Comparison of ENCODE assay signal across 17 mouse cellular contexts in the genomic region with DNA sequence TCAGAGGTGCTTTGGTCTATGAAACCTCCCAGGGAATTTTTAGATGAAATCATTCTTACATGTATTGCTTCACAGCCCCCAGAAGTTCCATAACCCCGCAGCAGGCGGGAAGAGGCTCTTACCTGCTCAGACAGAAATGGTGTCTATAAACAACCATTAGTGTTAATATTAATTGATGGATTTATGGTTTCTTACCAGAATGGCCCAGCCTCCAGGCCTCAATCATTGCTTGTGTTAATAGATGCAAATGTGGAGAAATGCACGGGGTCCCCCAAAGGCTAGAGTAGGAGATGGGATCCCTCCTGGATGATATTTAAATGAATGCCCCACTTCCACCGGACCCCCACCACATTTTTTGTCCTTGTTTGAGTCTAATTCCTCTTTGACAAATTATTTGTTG. TPM values are rescaled to one million over a fixed set of nuclear protein-coding genes. Genes with fewer than 3 reads are reported as not detected.
"Had no signal": no experiment of that assay in that cellular context is flagged by ENCODE, and none has a peak within 500 bp of the region (broad histone marks: within the 10 kb centered on the region; RNA-seq: fewer than 3 reads in every experiment).

No protein-coding gene starts in this region.

- H3K36me3 ChIP-seq: neural tube, embryonic 15.5 days; stomach, embryonic 15.5 days had no signal

- H3K9ac ChIP-seq: neural tube, embryonic 15.5 days; stomach, embryonic 15.5 days had no signal

- H3K27ac ChIP-seq: neural tube, embryonic 15.5 days; stomach, embryonic 15.5 days; stomach, postnatal 0 days had no signal

- H3K4me2 ChIP-seq: neural tube, embryonic 15.5 days; stomach, embryonic 15.5 days had no signal

- H3K9me3 ChIP-seq: neural tube, embryonic 15.5 days; stomach, embryonic 15.5 days had no signal

- H3K4me1 ChIP-seq: stomach, embryonic 15.5 days had no signal

- H3K4me3 ChIP-seq: neural tube, embryonic 15.5 days; stomach, embryonic 15.5 days had no signal

- DNase-seq: retina, postnatal 1 day; right cerebral cortex, adult 18-20 months; right cerebral cortex, postnatal 14 days; right cerebral cortex, postnatal 25 days; right cerebral cortex, postnatal 4 days; spleen, adult 18-20 months; thymus, adult 18-20 months; thymus, adult 2 months; thymus, postnatal 14 days; thymus, postnatal 25 days; thymus, postnatal 36 days; thymus, postnatal 4 days had no signal

RNA-seq across cellular contexts. Expression of a gene that starts 8.7 kb away (rescaled TPM):
- total RNA-seq: neutrophil, adult 5-6 weeks had no signal
- polyA plus RNA-seq: spleen, adult 2 months had no signal
